Mouse (Mus musculus): Measurements from ENCODE around the gene Tnfrsf13b. TPM values are rescaled to one million over a fixed set of nuclear protein-coding genes. Genes with fewer than 3 reads are reported as not detected.
"Not testable (repeated sequence)": the region's sequence is repeated elsewhere in the genome, so short reads cannot be mapped to it uniquely, and the experiment has no call there.

Gene Tnfrsf13b
- polyA plus RNA-seq, 1 experiment from 2014 or later = 1.0 TPM

GRCm38 (mm10) chr11:61122769-61123288 lies 3.7 kb upstream of the Tnfrsf13b start:
- DNase-seq (ENCODE audit: low spot score) (no peak), ATAC-seq (replicated peaks; ENCODE audit: low FRiP score) (no peak)
- H3K9me3 ChIP-seq (ENCODE audit: control insufficient read depth, low read length) = no peaks in the 10 kb centered on the region
- WGBS = 85% methylated on average over 8 of the region's 8 CpGs
- no peak overlapping the region for H3K27ac ChIP-seq (ENCODE audit: low read depth, low read length)
- no peak overlapping the region for H3K4me3 ChIP-seq (ENCODE audit: low read depth, low read length)
- no peaks in the 10 kb centered on the region for H3K4me1 ChIP-seq (replicated peaks; ENCODE audit: control insufficient read depth, insufficient read depth, low read length)
- no peak overlapping the region for H3K9ac ChIP-seq (ENCODE audit: low read length)
- H3K27me3 ChIP-seq (ENCODE audit: control insufficient read depth, insufficient read depth, low read length) = no peaks in the 10 kb centered on the region
- no peak overlapping the region for H3K4me2 ChIP-seq (ENCODE audit: low read depth, low read length, severe bottlenecking)
- no peaks in the 10 kb centered on the region for H3K36me3 ChIP-seq (ENCODE audit: control insufficient read depth, insufficient read depth, low read length)

- Histone ChIP-seq H3K4me1 (replicated peaks; ENCODE audit: control insufficient read depth, insufficient read depth, low read length) (no peaks in the 10 kb centered on the region), H3K4me3 (ENCODE audit: low read depth, low read length) (no peak overlapping the region), H3K9ac (ENCODE audit: low read length) (no peak overlapping the region), H3K27me3 (ENCODE audit: control insufficient read depth, insufficient read depth, low read length) (no peaks in the 10 kb centered on the region), H3K36me3 (ENCODE audit: control insufficient read depth, insufficient read depth, low read length) (no peaks in the 10 kb centered on the region), H3K27ac (ENCODE audit: low read depth, low read length) (no peak overlapping the region), H3K4me2 (ENCODE audit: low read depth, low read length, severe bottlenecking) (no peak overlapping the region), H3K9me3 (ENCODE audit: control insufficient read depth, low read length) (no peaks in the 10 kb centered on the region)
- no peak for ATAC-seq (replicated peaks; ENCODE audit: low FRiP score)
- 57% methylated on average over 3 of the region's 3 CpGs for WGBS
- DNase-seq (ENCODE audit: low spot score) = no peak
These were observed 2.7 kb upstream of the Tnfrsf13b start for GRCm38 (mm10) chr11:61123886-61124285.

GRCm38 (mm10) chr11:61125970-61126369 lies 585 bp upstream of the Tnfrsf13b start:
- 85% methylated on average over 5 of the region's 5 CpGs for WGBS
- Histone ChIP-seq H3K4me2 (ENCODE audit: low read depth, low read length, severe bottlenecking) (no peak overlapping the region), H3K36me3 (ENCODE audit: control insufficient read depth, insufficient read depth, low read length) (no peaks in the 10 kb centered on the region), H3K4me1 (replicated peaks; ENCODE audit: control insufficient read depth, insufficient read depth, low read length) (no peaks in the 10 kb centered on the region), H3K9ac (ENCODE audit: low read length) (no peak overlapping the region), H3K27me3 (ENCODE audit: control insufficient read depth, insufficient read depth, low read length) (no peaks in the 10 kb centered on the region), H3K4me3 (ENCODE audit: low read depth, low read length) (no peak overlapping the region), H3K9me3 (ENCODE audit: control insufficient read depth, low read length) (no peaks in the 10 kb centered on the region), H3K27ac (ENCODE audit: low read depth, low read length) (no peak overlapping the region)
- DNase-seq (ENCODE audit: low spot score) = no peak
- no peak for ATAC-seq (replicated peaks; ENCODE audit: low FRiP score)

GRCm38 (mm10) chr11:61127421-61128055 lies 983 bp downstream of the Tnfrsf13b start:
- Histone ChIP-seq H3K4me2 (ENCODE audit: low read depth, low read length, severe bottlenecking) (no peak overlapping the region), H3K27ac (ENCODE audit: low read depth, low read length) (no peak overlapping the region), H3K9ac (ENCODE audit: low read length) (no peak overlapping the region), H3K36me3 (ENCODE audit: control insufficient read depth, insufficient read depth, low read length) (no peaks in the 10 kb centered on the region), H3K27me3 (ENCODE audit: control insufficient read depth, insufficient read depth, low read length) (no peaks in the 10 kb centered on the region), H3K4me3 (ENCODE audit: low read depth, low read length) (no peak overlapping the region), H3K9me3 (ENCODE audit: control insufficient read depth, low read length) (no peaks in the 10 kb centered on the region), H3K4me1 (replicated peaks; ENCODE audit: control insufficient read depth, insufficient read depth, low read length) (no peaks in the 10 kb centered on the region)
- DNase-seq (ENCODE audit: low spot score) (no peak), ATAC-seq (replicated peaks; ENCODE audit: low FRiP score) (no peak)
- 93% methylated on average over 8 of the region's 8 CpGs for WGBS

GRCm38 (mm10) chr11:61129305-61129704 lies 2.8 kb downstream of the Tnfrsf13b start:
- no peak overlapping the region for H3K4me3 ChIP-seq (ENCODE audit: low read depth, low read length)
- DNase-seq (ENCODE audit: low spot score) = no peak
- 52% methylated on average over 10 of the region's 10 CpGs for WGBS
- H3K36me3 ChIP-seq (ENCODE audit: control insufficient read depth, insufficient read depth, low read length) = no peaks in the 10 kb centered on the region
- H3K4me1 ChIP-seq (replicated peaks; ENCODE audit: control insufficient read depth, insufficient read depth, low read length) = no peaks in the 10 kb centered on the region
- H3K27me3 ChIP-seq (ENCODE audit: control insufficient read depth, insufficient read depth, low read length) = no peaks in the 10 kb centered on the region
- H3K27ac ChIP-seq (ENCODE audit: low read depth, low read length) = no peak overlapping the region
- no peak overlapping the region for H3K4me2 ChIP-seq (ENCODE audit: low read depth, low read length, severe bottlenecking)
- no peak overlapping the region for H3K9ac ChIP-seq (ENCODE audit: low read length)
- no peak for ATAC-seq (replicated peaks; ENCODE audit: low FRiP score)
- H3K9me3 ChIP-seq (ENCODE audit: control insufficient read depth, low read length) = no peaks in the 10 kb centered on the region

GRCm38 (mm10) chr11:61130646-61131045 lies 4.1 kb downstream of the Tnfrsf13b start:
- not testable (repeated sequence) for H3K27me3 ChIP-seq (ENCODE audit: control insufficient read depth, insufficient read depth, low read length); H3K36me3 ChIP-seq (ENCODE audit: control insufficient read depth, insufficient read depth, low read length); ATAC-seq (replicated peaks; ENCODE audit: low FRiP score); DNase-seq (ENCODE audit: low spot score); H3K9ac ChIP-seq (ENCODE audit: low read length); H3K4me1 ChIP-seq (replicated peaks; ENCODE audit: control insufficient read depth, insufficient read depth, low read length); H3K4me3 ChIP-seq (ENCODE audit: low read depth, low read length); H3K9me3 ChIP-seq (ENCODE audit: control insufficient read depth, low read length); H3K4me2 ChIP-seq (ENCODE audit: low read depth, low read length, severe bottlenecking); H3K27ac ChIP-seq (ENCODE audit: low read depth, low read length)
- WGBS = 82% methylated on average over 4 of the region's 4 CpGs

- WGBS = 88% methylated on average over 2 of the region's 2 CpGs
- ATAC-seq (replicated peaks; ENCODE audit: low FRiP score) = no peak
- no peak for DNase-seq (ENCODE audit: low spot score)
- H3K9me3 ChIP-seq (ENCODE audit: control insufficient read depth, low read length) = no peaks in the 10 kb centered on the region
- no peak overlapping the region for H3K4me2 ChIP-seq (ENCODE audit: low read depth, low read length, severe bottlenecking)
- no peaks in the 10 kb centered on the region for H3K4me1 ChIP-seq (replicated peaks; ENCODE audit: control insufficient read depth, insufficient read depth, low read length)
- no peaks in the 10 kb centered on the region for H3K27me3 ChIP-seq (ENCODE audit: control insufficient read depth, insufficient read depth, low read length)
- H3K36me3 ChIP-seq (ENCODE audit: control insufficient read depth, insufficient read depth, low read length) = no peaks in the 10 kb centered on the region
- no peak overlapping the region for H3K9ac ChIP-seq (ENCODE audit: low read length)
- H3K4me3 ChIP-seq (ENCODE audit: low read depth, low read length) = no peak overlapping the region
- no peak overlapping the region for H3K27ac ChIP-seq (ENCODE audit: low read depth, low read length)
These were observed 6.4 kb downstream of the Tnfrsf13b start for GRCm38 (mm10) chr11:61132943-61133342.

GRCm38 (mm10) chr11:61141693-61142092 lies 15.1 kb downstream of the Tnfrsf13b start:
- Histone ChIP-seq H3K9ac (ENCODE audit: low read length) (no peak overlapping the region), H3K27ac (ENCODE audit: low read depth, low read length) (no peak overlapping the region), H3K4me2 (ENCODE audit: low read depth, low read length, severe bottlenecking) (no peak overlapping the region), H3K9me3 (ENCODE audit: control insufficient read depth, low read length) (no peaks in the 10 kb centered on the region), H3K4me3 (ENCODE audit: low read depth, low read length) (no peak overlapping the region), H3K4me1 (replicated peaks; ENCODE audit: control insufficient read depth, insufficient read depth, low read length) (no peaks in the 10 kb centered on the region), H3K36me3 (ENCODE audit: control insufficient read depth, insufficient read depth, low read length) (no peaks in the 10 kb centered on the region), H3K27me3 (ENCODE audit: control insufficient read depth, insufficient read depth, low read length) (peaks cover 2% of the 10 kb centered on the region; the same call in 1 of the 2 replicates)
- WGBS = 82% methylated on average over 2 of the region's 2 CpGs
- no peak for DNase-seq (ENCODE audit: low spot score)
- ATAC-seq (replicated peaks; ENCODE audit: low FRiP score) = no peak

- peaks cover 2% of the 10 kb centered on the region; the same call in 1 of the 2 replicates for H3K4me1 ChIP-seq (replicated peaks; ENCODE audit: control insufficient read depth, insufficient read depth, low read length)
- no peaks in the 10 kb centered on the region for H3K9me3 ChIP-seq (ENCODE audit: control insufficient read depth, low read length)
- WGBS = 77% methylated on average over 3 of the region's 3 CpGs
- H3K27ac ChIP-seq (ENCODE audit: low read depth, low read length) = no peak overlapping the region
- peaks cover 2% of the 10 kb centered on the region; the same call in 1 of the 2 replicates for H3K27me3 ChIP-seq (ENCODE audit: control insufficient read depth, insufficient read depth, low read length)
- H3K9ac ChIP-seq (ENCODE audit: low read length) = no peak overlapping the region
- ATAC-seq (replicated peaks; ENCODE audit: low FRiP score) (no peak), DNase-seq (ENCODE audit: low spot score) (no peak)
- H3K4me3 ChIP-seq (ENCODE audit: low read depth, low read length) = no peak overlapping the region
- no peaks in the 10 kb centered on the region for H3K36me3 ChIP-seq (ENCODE audit: control insufficient read depth, insufficient read depth, low read length)
- no peak overlapping the region for H3K4me2 ChIP-seq (ENCODE audit: low read depth, low read length, severe bottlenecking)
These were observed 15.7 kb downstream of the Tnfrsf13b start for GRCm38 (mm10) chr11:61142262-61142661.

Data from forebrain, embryonic 11.5 days (tissue).